ENCODE assay signal across 22 mouse cellular contexts in genomic region chr15:62392839-62393238, GRCm38 (mm10).
A peak's percentile ranks its signal among the peaks of the same experiment; 100 is the strongest.
DNase-seq lines count a peak whose midpoint lies in the region; ATAC-seq and TF ChIP-seq lines count a peak whose summit lies in the region.
"Had no signal": no experiment of that assay in that cellular context is flagged by ENCODE, and none has a peak within 500 bp of the region (broad histone marks: within the 10 kb centered on the region; RNA-seq: fewer than 3 reads in every experiment).

No protein-coding gene starts in this region.

- no peak overlapping the region for H3K9ac ChIP-seq in kidney, embryonic 15.5 days
- H3K9ac ChIP-seq in lung, postnatal 0 days (replicated peaks; ENCODE audit: low read depth) = no peak overlapping the region
- no peak overlapping the region for H3K9ac ChIP-seq in intestine, embryonic 15.5 days
- H3K9ac ChIP-seq: embryonic facial prominence, embryonic 12.5 days; forebrain, postnatal 0 days; hindbrain, embryonic 15.5 days; liver, embryonic 13.5 days; lung, embryonic 14.5 days; midbrain, embryonic 12.5 days had no signal

- 0 out of 2 replicates have a peak, but pooled peaks cover 7% of the 10 kb centered on the region for H3K4me1 ChIP-seq in kidney, embryonic 15.5 days
- H3K4me1 ChIP-seq in lung, postnatal 0 days (ENCODE audit: insufficient read depth, low read depth, low read length) = no peaks in the 10 kb centered on the region; the same call in 1 of the 2 replicates
- peaks cover 5% of the 10 kb centered on the region; the same call in 1 of the 2 replicates for H3K4me1 ChIP-seq in lung, adult 2 months (ENCODE audit: control insufficient read depth, insufficient read depth, low read length)
- no peaks in the 10 kb centered on the region for H3K4me1 ChIP-seq in intestine, embryonic 15.5 days (replicated peaks)
- H3K4me1 ChIP-seq in megakaryocyte, embryonic 14.5 days = peaks cover 30% of the 10 kb centered on the region
- H3K4me1 ChIP-seq: embryonic facial prominence, embryonic 12.5 days; hindbrain, embryonic 10.5 days; hindbrain, embryonic 15.5 days; liver, embryonic 13.5 days; midbrain, embryonic 12.5 days had no signal

- no peak overlapping the region for H3K4me2 ChIP-seq in kidney, embryonic 15.5 days
- no peak overlapping the region for H3K4me2 ChIP-seq in lung, postnatal 0 days (replicated peaks; ENCODE audit: low read depth, low read length)
- H3K4me2 ChIP-seq in intestine, embryonic 15.5 days (replicated peaks) = no peak overlapping the region
- H3K4me2 ChIP-seq: embryonic facial prominence, embryonic 12.5 days; hindbrain, embryonic 15.5 days; liver, embryonic 13.5 days; lung, embryonic 14.5 days; midbrain, embryonic 12.5 days had no signal

- 50% methylated on average over 1 of the region's 1 CpGs for WGBS in kidney, embryonic 15.5 days
- 30% methylated on average over 1 of the region's 1 CpGs for WGBS in lung, postnatal 0 days
- 34% methylated on average over 1 of the region's 1 CpGs for WGBS in lung, adult 2 months
- 48% methylated on average over 1 of the region's 1 CpGs for WGBS in intestine, embryonic 15.5 days

- no peak for TF ChIP-seq CTCF in lung, postnatal 0 days (IDR thresholded peaks at IDR 0.05)
- TF ChIP-seq CTCF in lung, adult 2 months (IDR thresholded peaks at IDR 0.05; ENCODE audit: insufficient read depth, low read length) = no peak

- no peaks in the 10 kb centered on the region for H3K9me3 ChIP-seq in kidney, embryonic 15.5 days (replicated peaks)
- H3K9me3 ChIP-seq in lung, postnatal 0 days (ENCODE audit: low read length) = no peaks in the 10 kb centered on the region
- H3K9me3 ChIP-seq in intestine, embryonic 15.5 days = no peaks in the 10 kb centered on the region
- no peaks in the 10 kb centered on the region for H3K9me3 ChIP-seq in megakaryocyte, embryonic 14.5 days
- H3K9me3 ChIP-seq: embryonic facial prominence, embryonic 12.5 days; hindbrain, embryonic 10.5 days; hindbrain, embryonic 15.5 days; liver, embryonic 13.5 days; midbrain, embryonic 12.5 days had no signal

- TF ChIP-seq EP300 in lung, postnatal 0 days (IDR thresholded peaks at IDR 0.05) = 0 out of 2 replicates have a peak, but pooled peaks have one; percentile 1

- TF ChIP-seq POLR2A in lung, adult 2 months (IDR thresholded peaks at IDR 0.05; ENCODE audit: borderline replicate concordance, extremely low read depth, low read depth, low read length) = no peak

- no peaks in the 10 kb centered on the region for H3K36me3 ChIP-seq in kidney, embryonic 15.5 days
- no peaks in the 10 kb centered on the region for H3K36me3 ChIP-seq in lung, postnatal 0 days (ENCODE audit: insufficient read depth, low read length)
- H3K36me3 ChIP-seq in intestine, embryonic 15.5 days = no peaks in the 10 kb centered on the region
- H3K36me3 ChIP-seq in megakaryocyte, embryonic 14.5 days (replicated peaks; ENCODE audit: low read length) = no peaks in the 10 kb centered on the region
- H3K36me3 ChIP-seq: embryonic facial prominence, embryonic 12.5 days; hindbrain, embryonic 10.5 days; hindbrain, embryonic 15.5 days; liver, embryonic 13.5 days; midbrain, embryonic 12.5 days had no signal

- no peaks in the 10 kb centered on the region for H3K27me3 ChIP-seq in kidney, embryonic 15.5 days
- no peaks in the 10 kb centered on the region for H3K27me3 ChIP-seq in lung, postnatal 0 days (replicated peaks; ENCODE audit: insufficient read depth, low read length)
- no peaks in the 10 kb centered on the region for H3K27me3 ChIP-seq in intestine, embryonic 15.5 days (replicated peaks)
- H3K27me3 ChIP-seq in megakaryocyte, embryonic 14.5 days (replicated peaks) = no peaks in the 10 kb centered on the region
- H3K27me3 ChIP-seq: embryonic facial prominence, embryonic 12.5 days; hindbrain, embryonic 15.5 days; liver, embryonic 13.5 days; midbrain, embryonic 12.5 days had no signal

- peak overlapping the region; percentile 62 for H3K27ac ChIP-seq in kidney, embryonic 15.5 days
- H3K27ac ChIP-seq in lung, postnatal 0 days (ENCODE audit: low read length) = no peak overlapping the region
- no peak overlapping the region for H3K27ac ChIP-seq in intestine, embryonic 15.5 days
- H3K27ac ChIP-seq: embryonic facial prominence, embryonic 12.5 days; hindbrain, embryonic 10.5 days; hindbrain, embryonic 15.5 days; liver, embryonic 13.5 days; midbrain, embryonic 12.5 days had no signal

- ATAC-seq in kidney, embryonic 15.5 days (replicated peaks; ENCODE audit: low FRiP score) = no peak
- ATAC-seq in lung, postnatal 0 days = peak; percentile 48
- peak; percentile 31; the same call in 1 of the 2 replicates for ATAC-seq in intestine, embryonic 15.5 days
- ATAC-seq: forebrain, postnatal 0 days had no signal

- no peak for DNase-seq in kidney, postnatal 25 days
- peak; percentile 16 for DNase-seq in lung, postnatal 0 days (ENCODE audit: low spot score)
- no peak for DNase-seq in lung, adult 2 months
- no peak for DNase-seq in T-cell, adult 2 months (ENCODE audit: low spot score)
- no peak for DNase-seq in gastrocnemius, postnatal 36 days
- DNase-seq: cerebellum, adult 8-10 months; cerebellum, postnatal 25 days; forebrain, postnatal 0 days; layer of hippocampus, postnatal 36 days; left cerebral cortex, postnatal 4 days; liver, embryonic 13.5 days; spleen, adult 18-20 months; thymus, postnatal 36 days had no signal

- no peak overlapping the region for H3K4me3 ChIP-seq in kidney, embryonic 15.5 days (replicated peaks)
- H3K4me3 ChIP-seq in lung, postnatal 0 days (ENCODE audit: low read depth, low read length) = no peak overlapping the region
- H3K4me3 ChIP-seq in lung, adult 2 months (replicated peaks; ENCODE audit: extremely low read depth, low read depth, low read length) = no peak overlapping the region
- no peak overlapping the region for H3K4me3 ChIP-seq in intestine, embryonic 15.5 days (replicated peaks)
- peak overlapping the region; percentile 67 for H3K4me3 ChIP-seq in megakaryocyte, embryonic 14.5 days (replicated peaks)
- H3K4me3 ChIP-seq: embryonic facial prominence, embryonic 12.5 days; erythroblast, embryonic 14.5 days; hindbrain, embryonic 10.5 days; hindbrain, embryonic 15.5 days; liver, embryonic 13.5 days; midbrain, embryonic 12.5 days had no signal

- intact Hi-C loops in gastrocnemius, postnatal 36 days (cut with DNase I) = no loop called here
